7 mouse cellular contexts compared by ENCODE assay signal in the genomic region with DNA sequence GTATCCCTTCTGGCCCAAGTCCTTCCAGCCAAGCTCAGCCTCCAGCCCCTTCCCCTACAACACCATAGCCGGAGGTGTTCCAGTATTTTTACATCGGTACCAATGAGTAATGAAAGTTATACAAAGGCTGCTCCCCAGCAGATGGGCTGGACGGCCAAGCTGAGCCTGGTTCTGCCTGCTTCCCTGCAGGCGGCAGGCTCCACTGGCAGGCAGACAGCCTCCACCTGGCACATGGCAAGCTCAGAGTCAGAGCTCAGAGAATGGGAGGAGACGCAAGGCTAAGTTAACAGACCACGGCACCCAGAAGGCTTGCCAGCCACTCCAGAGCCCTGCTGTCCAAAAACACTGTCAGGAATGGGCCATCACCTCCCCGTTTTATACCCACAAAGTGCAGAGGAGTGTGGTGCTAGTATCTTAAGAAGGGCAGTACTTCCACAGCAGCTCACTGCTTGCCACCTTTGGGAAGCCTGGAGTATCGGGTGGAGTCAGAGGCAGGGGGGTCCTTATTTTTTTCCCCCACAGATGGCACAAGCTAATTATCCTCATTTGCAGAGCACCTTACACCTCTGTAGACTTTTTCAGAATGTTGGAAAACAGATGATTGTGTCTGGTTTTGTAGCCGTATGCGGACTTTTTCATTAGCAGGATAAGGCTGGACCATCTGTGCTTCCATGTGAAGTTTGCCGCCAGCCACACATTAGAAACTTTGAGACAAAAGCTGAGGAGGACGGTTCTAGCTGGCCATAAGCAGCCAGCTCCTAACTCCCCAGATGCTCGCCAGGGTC.
DNase-seq lines count a peak whose midpoint lies in the region; ATAC-seq and TF ChIP-seq lines count a peak whose summit lies in the region.

No protein-coding gene starts in this region.

- H3K36me3 ChIP-seq in midbrain, embryonic 13.5 days, result no peaks in the 10 kb centered on the region
- no peaks in the 10 kb centered on the region for H3K36me3 ChIP-seq in midbrain, embryonic 15.5 days (replicated peaks)
- H3K36me3 ChIP-seq in hindbrain, postnatal 0 days (ENCODE audit: insufficient read depth, low read length), result no peaks in the 10 kb centered on the region

- TF ChIP-seq CTCF in hindbrain, postnatal 0 days (IDR thresholded peaks at IDR 0.05; ENCODE audit: low read depth), result peak; percentile 55
- TF ChIP-seq CTCF in lung, adult 2 months (IDR thresholded peaks at IDR 0.05; ENCODE audit: insufficient read depth, low read length), result no peak

- 66% methylated on average over 13 of the region's 13 CpGs for WGBS in midbrain, embryonic 13.5 days
- 62% methylated on average over 13 of the region's 13 CpGs for WGBS in midbrain, embryonic 15.5 days
- WGBS in hindbrain, postnatal 0 days, result 40% methylated on average over 13 of the region's 13 CpGs
- WGBS in lung, adult 2 months, result 73% methylated on average over 13 of the region's 13 CpGs

- H3K4me3 ChIP-seq in midbrain, embryonic 13.5 days (replicated peaks), result no peak overlapping the region
- no peak overlapping the region for H3K4me3 ChIP-seq in midbrain, embryonic 15.5 days
- no peak overlapping the region for H3K4me3 ChIP-seq in hindbrain, postnatal 0 days (ENCODE audit: low read length)
- no peak overlapping the region for H3K4me3 ChIP-seq in lung, adult 2 months (replicated peaks; ENCODE audit: extremely low read depth, low read depth, low read length)

- H3K4me2 ChIP-seq in midbrain, embryonic 13.5 days (replicated peaks), result no peak overlapping the region
- no peak overlapping the region for H3K4me2 ChIP-seq in midbrain, embryonic 15.5 days
- H3K4me2 ChIP-seq in hindbrain, postnatal 0 days (ENCODE audit: low read depth, low read length), result no peak overlapping the region

- no peak overlapping the region for H3K27ac ChIP-seq in midbrain, embryonic 13.5 days
- no peak overlapping the region for H3K27ac ChIP-seq in midbrain, embryonic 15.5 days
- peak overlapping the region; percentile 32; the same call in 1 of the 2 replicates for H3K27ac ChIP-seq in hindbrain, postnatal 0 days

- peaks cover 46% of the 10 kb centered on the region for H3K4me1 ChIP-seq in midbrain, embryonic 13.5 days (replicated peaks)
- H3K4me1 ChIP-seq in midbrain, embryonic 15.5 days, result peaks cover 36% of the 10 kb centered on the region
- H3K4me1 ChIP-seq in hindbrain, postnatal 0 days (ENCODE audit: insufficient read depth, low read length), result peaks cover 33% of the 10 kb centered on the region
- H3K4me1 ChIP-seq in lung, adult 2 months (ENCODE audit: control insufficient read depth, insufficient read depth, low read length), result no peaks in the 10 kb centered on the region

- H3K27me3 ChIP-seq in midbrain, embryonic 13.5 days, result no peaks in the 10 kb centered on the region
- no peaks in the 10 kb centered on the region for H3K27me3 ChIP-seq in midbrain, embryonic 15.5 days (replicated peaks)
- no peaks in the 10 kb centered on the region for H3K27me3 ChIP-seq in hindbrain, postnatal 0 days (ENCODE audit: insufficient read depth, low read length)

- H3K9ac ChIP-seq in midbrain, embryonic 13.5 days (replicated peaks), result no peak overlapping the region
- no peak overlapping the region for H3K9ac ChIP-seq in midbrain, embryonic 15.5 days
- no peak overlapping the region for H3K9ac ChIP-seq in hindbrain, postnatal 0 days (replicated peaks; ENCODE audit: low read length)

- no peak for TF ChIP-seq POLR2A in lung, adult 2 months (IDR thresholded peaks at IDR 0.05; ENCODE audit: borderline replicate concordance, extremely low read depth, low read depth, low read length)

- intact Hi-C loops in gastrocnemius, postnatal 14 days (cut with DNase I; ENCODE audit: low total_unique reads), result no loop called here

- ATAC-seq in midbrain, embryonic 13.5 days, result peak; percentile 14; the same call in 1 of the 2 replicates
- ATAC-seq in midbrain, embryonic 15.5 days (replicated peaks), result no peak; the same call in 1 of the 2 replicates
- peak; percentile 52; the same call in 1 of the 2 replicates for ATAC-seq in hindbrain, postnatal 0 days

- peak; percentile 91 to 95 for DNase-seq in cerebellum, postnatal 10 days
- peak; percentile 82 for DNase-seq in hindbrain, postnatal 0 days (ENCODE audit: low spot score)
- DNase-seq in right cerebral cortex, postnatal 25 days, result peak; percentile 64
- no peak for DNase-seq in lung, adult 2 months
- no peak for DNase-seq in gastrocnemius, postnatal 14 days

- no peaks in the 10 kb centered on the region for H3K9me3 ChIP-seq in midbrain, embryonic 13.5 days
- H3K9me3 ChIP-seq in midbrain, embryonic 15.5 days, result no peaks in the 10 kb centered on the region
- no peaks in the 10 kb centered on the region for H3K9me3 ChIP-seq in hindbrain, postnatal 0 days (ENCODE audit: low read length)

Comparison
In these comparisons a context has a peak if more than half of its experiments do, and no peak if none do; other contexts are left out.
1. DNase-seq: peak in cerebellum, postnatal 10 days (2 of 2), hindbrain, postnatal 0 days (single experiment) and right cerebral cortex, postnatal 25 days (single experiment); none in lung, adult 2 months (single experiment) and gastrocnemius, postnatal 14 days (single experiment).